Mouse (Mus musculus): Measurements from ENCODE around the gene Gm5849. TPM values are rescaled to one million over a fixed set of nuclear protein-coding genes. Genes with fewer than 3 reads are reported as not detected.
"Not testable (repeated sequence)": the region's sequence is repeated elsewhere in the genome, so short reads cannot be mapped to it uniquely, and the experiment has no call there.

Gm5849 gene
- polyA plus RNA-seq (2015; fragmentation: Nextera tagmentation; extraction: Ambion mirVana) = not detected in 2 replicates

GRCm38 (mm10) chr3:90777776-90778175 is at the start of gene Gm5849:
Gene Gm5849, minus strand, starts transcription at chr3:90777876.
- WGBS = 86% methylated on average over 1 of the region's 1 CpGs
- not testable (repeated sequence) for ATAC-seq (ENCODE audit: borderline replicate concordance, extremely low read depth, low FRiP score, low TSS enrichment); H3K4me3 ChIP-seq; H3K36me3 ChIP-seq; H3K27me3 ChIP-seq; H3K4me2 ChIP-seq; H3K4me1 ChIP-seq; H3K27ac ChIP-seq; H3K9ac ChIP-seq; H3K9me3 ChIP-seq

GRCm38 (mm10) chr3:90749658-90750057 is 28.0 kb downstream of the Gm5849 start:
- H3K9me3 ChIP-seq = no peaks in the 10 kb centered on the region
- no peak overlapping the region for H3K4me3 ChIP-seq
- no peak overlapping the region for H3K4me2 ChIP-seq
- no peaks in the 10 kb centered on the region for H3K36me3 ChIP-seq
- H3K27ac ChIP-seq = no peak overlapping the region
- no peaks in the 10 kb centered on the region for H3K27me3 ChIP-seq
- ATAC-seq (ENCODE audit: borderline replicate concordance, extremely low read depth, low FRiP score, low TSS enrichment) = no peak
- H3K4me1 ChIP-seq = no peaks in the 10 kb centered on the region
- WGBS = 95% methylated on average over 1 of the region's 1 CpGs
- H3K9ac ChIP-seq = no peak overlapping the region

GRCm38 (mm10) chr3:90726606-90727005 is 51.1 kb downstream of the Gm5849 start, which contains the start of gene Pglyrp4:
Gene Pglyrp4, plus strand, starts transcription at chr3:90726906.
- no peak within 1 kb of the TSS for H3K9ac ChIP-seq
- no peak within 1 kb of the TSS for H3K27ac ChIP-seq
- WGBS = 77% methylated on average over 3 of the region's 3 CpGs
- no peaks in the 10 kb centered on the region for H3K9me3 ChIP-seq
- H3K4me1 ChIP-seq = no peaks in the 10 kb centered on the region
- no peak within 1 kb of the TSS for H3K4me2 ChIP-seq
- ATAC-seq (ENCODE audit: borderline replicate concordance, extremely low read depth, low FRiP score, low TSS enrichment) = no peak
- no peaks in the 10 kb centered on the region for H3K36me3 ChIP-seq
- H3K4me3 ChIP-seq = no peak within 1 kb of the TSS
- no peaks in the 10 kb centered on the region for H3K27me3 ChIP-seq

Other genes starting within 250 kb of the Gm5849 start
- 217 and 233 TPM in 2 replicates for gene S100a16, start 240.6 kb downstream of the Gm5849 start, polyA plus RNA-seq (2015; fragmentation: Nextera tagmentation; extraction: Ambion mirVana)
- gene S100a3, start 217.3 kb downstream of the Gm5849 start, polyA plus RNA-seq (2015; fragmentation: Nextera tagmentation; extraction: Ambion mirVana) = 0.20 and 0.65 TPM in 2 replicates
- not detected in 2 replicates for gene S100a2, start 187.6 kb downstream of the Gm5849 start, polyA plus RNA-seq (2015; fragmentation: Nextera tagmentation; extraction: Ambion mirVana)
- not detected in 2 replicates for gene Gm42674, start 176.0 kb downstream of the Gm5849 start, polyA plus RNA-seq (2015; fragmentation: Nextera tagmentation; extraction: Ambion mirVana)
- 6.0 and 8.9 TPM in 2 replicates for gene S100a4, start 174.1 kb downstream of the Gm5849 start, polyA plus RNA-seq (2015; fragmentation: Nextera tagmentation; extraction: Ambion mirVana)
- gene S100a5, start 169.4 kb downstream of the Gm5849 start, polyA plus RNA-seq (2015; fragmentation: Nextera tagmentation; extraction: Ambion mirVana) = not detected in 2 replicates
- 148 and 158 TPM in 2 replicates for gene S100a6, start 165.0 kb downstream of the Gm5849 start, polyA plus RNA-seq (2015; fragmentation: Nextera tagmentation; extraction: Ambion mirVana)
- 0.11 and 0.16 TPM in 2 replicates for gene S100a7a, start 123.9 kb downstream of the Gm5849 start, polyA plus RNA-seq (2015; fragmentation: Nextera tagmentation; extraction: Ambion mirVana)
- 20.9 and 28.2 TPM in 2 replicates for gene S100a8, start 108.9 kb downstream of the Gm5849 start, polyA plus RNA-seq (2015; fragmentation: Nextera tagmentation; extraction: Ambion mirVana)
- gene S100a9, start 82.2 kb downstream of the Gm5849 start, polyA plus RNA-seq (2015; fragmentation: Nextera tagmentation; extraction: Ambion mirVana) = 10.8 and 13.2 TPM in 2 replicates
- gene Pglyrp4, start 51.0 kb downstream of the Gm5849 start, polyA plus RNA-seq (2015; fragmentation: Nextera tagmentation; extraction: Ambion mirVana) = not detected in 2 replicates

All from lung, embryonic 15.5 days (tissue).